Mouse (Mus musculus): ENCODE results near the gene Grm1. TPM values are rescaled to one million over a fixed set of nuclear protein-coding genes. Genes with fewer than 3 reads are reported as not detected.

Grm1 gene
- polyA plus RNA-seq, 1 experiment from 2014 or later: 0.09 TPM

DNA sequence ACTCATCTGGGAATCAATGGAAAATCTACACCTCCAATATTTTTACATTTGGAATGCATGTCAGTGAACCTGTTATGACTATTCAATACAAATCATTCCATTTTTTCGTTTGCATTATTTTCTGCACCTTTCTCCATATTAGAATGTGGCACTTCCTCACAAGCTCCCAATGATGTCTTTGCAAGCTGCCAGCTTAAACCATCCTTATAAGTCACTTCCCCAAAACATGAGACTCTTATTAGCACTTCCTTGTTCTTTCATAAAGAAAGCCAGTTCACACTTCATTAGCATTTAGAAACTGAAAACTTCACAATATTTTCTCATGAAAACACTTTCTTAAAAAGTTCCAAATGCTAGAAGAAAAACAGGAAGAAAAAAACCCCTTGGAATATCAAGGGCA is 338.1 kb downstream of the Grm1 start:
- H3K27ac ChIP-seq: no peak overlapping the region
- no peaks in the 10 kb centered on the region for H3K9me3 ChIP-seq
- no peak for ATAC-seq (ENCODE audit: insufficient number of reproducible peaks, insufficient read depth, low FRiP score, low TSS enrichment)
- H3K4me3 ChIP-seq: no peak overlapping the region
- H3K4me2 ChIP-seq (replicated peaks): no peak overlapping the region
- no peaks in the 10 kb centered on the region for H3K4me1 ChIP-seq
- WGBS: 49% methylated on average over 1 of the region's 1 CpGs
- no peaks in the 10 kb centered on the region for H3K36me3 ChIP-seq
- no peaks in the 10 kb centered on the region for H3K27me3 ChIP-seq
- no peak overlapping the region for H3K9ac ChIP-seq

DNA sequence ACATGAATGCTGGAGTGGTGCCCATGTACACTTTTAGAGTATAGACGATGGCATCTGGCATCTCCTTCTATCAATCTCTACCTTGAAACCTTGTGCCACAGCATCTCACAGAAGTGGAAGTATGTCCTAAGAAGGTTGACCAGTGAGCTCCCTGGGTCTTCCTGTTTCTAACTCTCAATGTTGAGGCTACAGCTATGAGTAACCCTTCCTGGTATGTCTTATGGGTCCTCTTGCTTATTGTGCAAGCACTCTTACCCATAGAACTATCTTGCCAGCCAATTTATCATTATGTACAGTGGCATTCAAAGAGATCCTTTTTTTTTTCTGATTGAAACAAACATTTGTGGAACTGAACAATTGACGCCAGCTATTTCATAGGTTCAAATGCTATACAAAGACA is 340.0 kb downstream of the Grm1 start:
- no peaks in the 10 kb centered on the region for H3K9me3 ChIP-seq
- no peaks in the 10 kb centered on the region for H3K27me3 ChIP-seq
- no peaks in the 10 kb centered on the region for H3K4me1 ChIP-seq
- H3K27ac ChIP-seq: no peak overlapping the region
- 91% methylated on average over 2 of the region's 2 CpGs for WGBS
- no peak overlapping the region for H3K4me2 ChIP-seq (replicated peaks)
- no peak for ATAC-seq (ENCODE audit: insufficient number of reproducible peaks, insufficient read depth, low FRiP score, low TSS enrichment)
- H3K9ac ChIP-seq: no peak overlapping the region
- no peak overlapping the region for H3K4me3 ChIP-seq
- H3K36me3 ChIP-seq: no peaks in the 10 kb centered on the region

DNA sequence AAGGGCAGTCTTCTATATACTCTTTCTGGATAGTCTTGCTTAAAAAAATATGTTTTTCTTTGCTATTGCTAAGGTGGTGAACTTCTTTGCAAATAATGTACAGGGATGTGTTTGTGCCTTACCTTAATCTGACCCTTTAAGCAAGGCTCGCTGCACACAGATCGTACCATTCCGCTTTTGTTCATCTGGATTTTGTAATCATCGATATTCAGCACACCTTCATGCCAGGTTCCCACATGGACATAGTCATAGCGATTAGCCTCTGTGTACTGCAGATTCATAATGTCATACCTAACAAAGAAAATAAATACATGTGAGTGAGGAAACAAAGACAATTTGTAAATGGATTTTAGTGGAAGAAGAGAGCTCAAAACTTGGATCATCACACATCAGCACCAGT is 340.8 kb downstream of the Grm1 start:
- ATAC-seq (ENCODE audit: insufficient number of reproducible peaks, insufficient read depth, low FRiP score, low TSS enrichment): no peak
- 93% methylated on average over 5 of the region's 5 CpGs for WGBS

DNA sequence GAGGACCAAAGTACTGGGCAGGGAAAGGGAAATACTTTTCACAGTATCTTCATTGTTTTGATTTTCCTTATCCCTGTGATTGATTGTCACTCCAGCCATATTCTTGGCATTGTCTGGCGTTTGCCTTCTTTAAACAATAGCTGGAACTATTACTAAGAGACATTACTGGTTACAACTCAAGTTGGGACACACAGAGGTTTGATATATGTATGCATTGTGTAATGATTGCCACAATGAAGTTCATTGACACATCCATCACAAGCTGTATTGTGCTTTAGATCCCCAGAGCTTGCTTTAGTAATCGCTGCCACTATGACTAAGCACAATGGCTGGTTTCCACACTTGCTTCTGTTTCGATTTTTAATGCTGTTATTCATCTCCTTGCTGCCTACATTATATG is 341.4 kb downstream of the Grm1 start:
- Histone ChIP-seq H3K27me3 (no peaks in the 10 kb centered on the region), H3K4me3 (no peak overlapping the region), H3K36me3 (no peaks in the 10 kb centered on the region), H3K27ac (no peak overlapping the region), H3K4me1 (no peaks in the 10 kb centered on the region), H3K9ac (no peak overlapping the region), H3K9me3 (no peaks in the 10 kb centered on the region), H3K4me2 (replicated peaks) (no peak overlapping the region)
- no peak for ATAC-seq (ENCODE audit: insufficient number of reproducible peaks, insufficient read depth, low FRiP score, low TSS enrichment)
- WGBS: 80% methylated on average over 3 of the region's 3 CpGs

More for the DNA sequence above, 340.8 kb downstream of the Grm1 start:
- no peaks in the 10 kb centered on the region for H3K9me3 ChIP-seq
- H3K36me3 ChIP-seq: no peaks in the 10 kb centered on the region
- H3K4me1 ChIP-seq: no peaks in the 10 kb centered on the region
- H3K9ac ChIP-seq: no peak overlapping the region
- H3K4me3 ChIP-seq: no peak overlapping the region
- H3K4me2 ChIP-seq (replicated peaks): no peak overlapping the region
- no peaks in the 10 kb centered on the region for H3K27me3 ChIP-seq
- H3K27ac ChIP-seq: no peak overlapping the region

- Histone ChIP-seq H3K27me3 (no peaks in the 10 kb centered on the region), H3K4me3 (no peak overlapping the region), H3K27ac (no peak overlapping the region), H3K4me1 (no peaks in the 10 kb centered on the region), H3K36me3 (no peaks in the 10 kb centered on the region), H3K9ac (no peak overlapping the region), H3K9me3 (no peaks in the 10 kb centered on the region), H3K4me2 (replicated peaks) (no peak overlapping the region)
- no peak for ATAC-seq (ENCODE audit: insufficient number of reproducible peaks, insufficient read depth, low FRiP score, low TSS enrichment)
- 61% methylated on average over 1 of the region's 1 CpGs for WGBS
These were observed 345.0 kb downstream of the Grm1 start for GRCm38 (mm10) chr10:10737041-10737681.

- Histone ChIP-seq H3K4me3 (no peak overlapping the region), H3K4me1 (no peaks in the 10 kb centered on the region), H3K9me3 (no peaks in the 10 kb centered on the region), H3K4me2 (replicated peaks) (no peak overlapping the region), H3K27me3 (no peaks in the 10 kb centered on the region), H3K9ac (no peak overlapping the region), H3K36me3 (no peaks in the 10 kb centered on the region), H3K27ac (no peak overlapping the region)
- 36% methylated on average over 5 of the region's 5 CpGs for WGBS
- ATAC-seq (ENCODE audit: insufficient number of reproducible peaks, insufficient read depth, low FRiP score, low TSS enrichment): no peak
These were observed 347.6 kb downstream of the Grm1 start for GRCm38 (mm10) chr10:10734561-10734960.

- H3K4me3 ChIP-seq: no peak overlapping the region
- H3K9ac ChIP-seq: no peak overlapping the region
- H3K36me3 ChIP-seq: no peaks in the 10 kb centered on the region
- WGBS: 73% methylated on average over 5 of the region's 5 CpGs
- no peaks in the 10 kb centered on the region for H3K4me1 ChIP-seq
- no peak for ATAC-seq (ENCODE audit: insufficient number of reproducible peaks, insufficient read depth, low FRiP score, low TSS enrichment)
- H3K27ac ChIP-seq: no peak overlapping the region
- no peaks in the 10 kb centered on the region for H3K9me3 ChIP-seq
- H3K27me3 ChIP-seq: no peaks in the 10 kb centered on the region
- no peak overlapping the region for H3K4me2 ChIP-seq (replicated peaks)
These were observed 349.1 kb downstream of the Grm1 start for GRCm38 (mm10) chr10:10733092-10733491.

DNA sequence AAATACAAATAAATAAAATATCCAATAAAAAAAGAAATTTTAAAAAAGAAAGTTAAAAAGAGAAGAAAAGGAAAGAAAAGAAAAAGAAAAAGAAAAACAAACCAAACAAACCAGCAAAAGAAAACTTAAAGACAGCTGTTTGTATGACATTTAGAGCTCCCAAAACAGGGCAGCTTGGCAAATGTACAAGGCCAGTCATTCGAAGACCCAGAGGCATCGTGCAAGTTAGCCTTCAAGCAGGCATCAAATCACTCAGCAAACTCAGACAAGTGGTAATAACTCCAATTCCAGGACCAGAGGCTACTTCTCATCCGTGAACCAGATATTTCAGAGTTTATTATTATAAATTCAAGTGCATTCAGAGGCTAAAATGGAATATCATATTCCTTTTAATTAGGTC is 355.7 kb downstream of the Grm1 start:
- Histone ChIP-seq H3K27ac (no peak overlapping the region), H3K4me1 (no peaks in the 10 kb centered on the region), H3K27me3 (no peaks in the 10 kb centered on the region), H3K4me2 (replicated peaks) (no peak overlapping the region), H3K9ac (no peak overlapping the region), H3K36me3 (no peaks in the 10 kb centered on the region), H3K9me3 (no peaks in the 10 kb centered on the region), H3K4me3 (no peak overlapping the region)
- WGBS: 82% methylated on average over 3 of the region's 3 CpGs
- ATAC-seq (ENCODE audit: insufficient number of reproducible peaks, insufficient read depth, low FRiP score, low TSS enrichment): no peak

- Histone ChIP-seq H3K9me3 (no peaks in the 10 kb centered on the region), H3K4me2 (replicated peaks) (no peak overlapping the region)
- 76% methylated on average over 2 of the region's 2 CpGs for WGBS
These were observed 371.3 kb downstream of the Grm1 start for GRCm38 (mm10) chr10:10710837-10711236.

DNA sequence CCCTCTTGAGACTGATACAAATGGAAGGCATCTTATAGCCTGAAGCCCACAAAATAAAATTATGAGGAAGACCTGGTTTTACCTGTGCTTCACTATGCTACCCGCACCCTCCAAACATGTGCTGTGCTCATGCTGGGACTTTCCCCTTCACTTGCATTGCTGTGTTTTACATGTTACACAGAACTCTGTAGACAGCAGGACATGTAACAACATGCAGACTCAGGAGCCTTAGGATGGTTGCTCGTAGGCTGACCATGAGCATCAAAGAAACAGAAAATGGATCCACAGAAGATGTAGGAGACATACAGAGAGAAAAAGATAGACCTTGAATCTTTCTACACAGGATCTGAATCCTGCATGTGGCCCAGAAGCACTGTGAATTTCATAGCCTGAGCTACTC is 371.8 kb downstream of the Grm1 start:
- ATAC-seq (ENCODE audit: insufficient number of reproducible peaks, insufficient read depth, low FRiP score, low TSS enrichment): no peak
- Histone ChIP-seq H3K4me1 (no peaks in the 10 kb centered on the region), H3K9ac (no peak overlapping the region), H3K9me3 (no peaks in the 10 kb centered on the region), H3K27ac (no peak overlapping the region), H3K27me3 (no peaks in the 10 kb centered on the region), H3K4me3 (no peak overlapping the region), H3K4me2 (replicated peaks) (no peak overlapping the region), H3K36me3 (no peaks in the 10 kb centered on the region)
- 85% methylated on average over 2 of the region's 2 CpGs for WGBS

More at GRCm38 (mm10) chr10:10710837-10711236, 371.3 kb downstream of the Grm1 start:
- no peaks in the 10 kb centered on the region for H3K27me3 ChIP-seq
- no peak overlapping the region for H3K9ac ChIP-seq
- H3K27ac ChIP-seq: no peak overlapping the region
- H3K4me1 ChIP-seq: no peaks in the 10 kb centered on the region
- no peak for ATAC-seq (ENCODE audit: insufficient number of reproducible peaks, insufficient read depth, low FRiP score, low TSS enrichment)
- H3K36me3 ChIP-seq: no peaks in the 10 kb centered on the region
- no peak overlapping the region for H3K4me3 ChIP-seq

DNA sequence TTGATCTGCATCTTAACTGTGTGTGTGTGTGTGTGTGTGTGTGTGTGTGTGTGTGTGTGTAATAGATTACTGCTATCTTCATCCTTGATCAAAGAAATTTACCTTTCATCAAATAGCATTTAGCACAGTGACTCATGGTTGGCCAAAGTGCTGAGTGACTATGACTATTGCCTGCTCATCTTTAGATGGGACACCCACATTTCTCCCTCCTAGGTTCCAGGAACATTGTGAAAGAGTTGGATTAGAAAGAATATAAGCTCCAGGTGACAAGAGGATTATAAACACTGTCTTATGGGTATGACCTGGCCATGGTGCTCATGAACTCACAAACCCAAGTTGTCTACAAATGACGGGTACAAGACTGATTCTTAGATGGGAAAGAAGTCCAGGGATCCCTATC is 374.1 kb downstream of the Grm1 start:
- Histone ChIP-seq H3K9ac (no peak overlapping the region), H3K27me3 (no peaks in the 10 kb centered on the region), H3K4me1 (no peaks in the 10 kb centered on the region), H3K36me3 (no peaks in the 10 kb centered on the region), H3K9me3 (no peaks in the 10 kb centered on the region), H3K27ac (no peak overlapping the region), H3K4me2 (replicated peaks) (no peak overlapping the region), H3K4me3 (no peak overlapping the region)
- ATAC-seq (ENCODE audit: insufficient number of reproducible peaks, insufficient read depth, low FRiP score, low TSS enrichment): no peak
- WGBS: 84% methylated on average over 1 of the region's 1 CpGs

DNA sequence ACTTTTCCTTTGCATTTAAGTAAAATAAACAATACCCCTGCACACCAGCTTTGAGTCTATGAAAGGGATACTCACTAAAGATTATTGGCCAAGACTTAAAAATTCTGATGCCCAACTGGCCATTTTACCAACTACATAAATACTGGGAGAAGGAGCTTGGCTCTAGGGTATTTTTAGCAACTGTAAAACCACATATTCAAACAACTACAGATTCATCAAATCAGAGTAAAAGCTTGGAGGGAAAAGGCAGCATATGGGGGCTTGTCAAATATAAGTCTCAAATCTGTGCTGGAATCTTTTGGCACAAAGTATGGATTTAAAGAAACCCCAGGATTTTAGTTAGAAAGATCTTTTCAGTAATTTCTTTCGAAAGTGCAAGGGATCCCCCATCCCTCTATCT is 380.8 kb downstream of the Grm1 start:
- Histone ChIP-seq H3K9me3 (no peaks in the 10 kb centered on the region), H3K4me1 (no peaks in the 10 kb centered on the region), H3K9ac (no peak overlapping the region), H3K27ac (no peak overlapping the region), H3K27me3 (no peaks in the 10 kb centered on the region), H3K4me3 (no peak overlapping the region), H3K4me2 (replicated peaks) (no peak overlapping the region), H3K36me3 (no peaks in the 10 kb centered on the region)
- ATAC-seq (ENCODE audit: insufficient number of reproducible peaks, insufficient read depth, low FRiP score, low TSS enrichment): no peak
- WGBS: 88% methylated on average over 1 of the region's 1 CpGs

DNA sequence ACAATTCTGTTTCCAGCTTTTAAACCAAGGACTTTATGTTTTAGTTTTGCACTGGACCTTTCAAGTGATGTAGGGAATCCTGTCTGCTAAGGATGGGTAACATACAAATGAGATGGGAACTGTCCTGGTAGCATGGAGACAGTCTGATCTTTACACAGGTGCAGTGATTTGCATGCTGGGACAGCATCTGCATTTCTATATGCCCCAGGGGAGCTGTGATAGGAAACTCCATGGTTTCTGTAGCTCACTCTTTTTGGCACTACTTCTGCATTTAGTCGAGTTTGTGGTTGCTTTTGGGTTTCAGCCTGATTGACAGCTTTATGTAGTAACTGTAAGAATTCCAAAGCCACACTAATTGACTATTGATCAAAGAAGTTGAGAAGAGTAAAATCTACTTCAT is 381.3 kb downstream of the Grm1 start:
- H3K9me3 ChIP-seq: no peaks in the 10 kb centered on the region
- no peaks in the 10 kb centered on the region for H3K4me1 ChIP-seq
- H3K36me3 ChIP-seq: no peaks in the 10 kb centered on the region
- H3K4me3 ChIP-seq: no peak overlapping the region
- H3K4me2 ChIP-seq (replicated peaks): no peak overlapping the region
- 59% methylated on average over 1 of the region's 1 CpGs for WGBS
- no peak overlapping the region for H3K9ac ChIP-seq
- ATAC-seq (ENCODE audit: insufficient number of reproducible peaks, insufficient read depth, low FRiP score, low TSS enrichment): no peak
- H3K27ac ChIP-seq: no peak overlapping the region
- H3K27me3 ChIP-seq: no peaks in the 10 kb centered on the region

All from embryonic facial prominence, embryonic 12.5 days (tissue).